Mouse (Mus musculus) adrenal gland, postnatal 4 days (tissue): ENCODE measurements around the gene Casp7. TPM values are rescaled to one million over a fixed set of nuclear protein-coding genes. Genes with fewer than 3 reads are reported as not detected.

Experiments
- DNase-seq, 2 experiments: peaks; one replicate each; pipeline ENCODE4 v3.0.0; 2021 to 2022; ENCODE audit warnings: low spot score in 2 of 2, mixed read lengths in 2 of 2
- total RNA-seq, 2 experiments: library from RNA; stranded (reverse); gene quantifications; 2 replicates each; pipeline ENCODE4 v1.2.3; 2021

The Casp7 gene
- total RNA-seq, 2 experiments from 2014 or later, result 22.9 to 25.0 TPM

DNA sequence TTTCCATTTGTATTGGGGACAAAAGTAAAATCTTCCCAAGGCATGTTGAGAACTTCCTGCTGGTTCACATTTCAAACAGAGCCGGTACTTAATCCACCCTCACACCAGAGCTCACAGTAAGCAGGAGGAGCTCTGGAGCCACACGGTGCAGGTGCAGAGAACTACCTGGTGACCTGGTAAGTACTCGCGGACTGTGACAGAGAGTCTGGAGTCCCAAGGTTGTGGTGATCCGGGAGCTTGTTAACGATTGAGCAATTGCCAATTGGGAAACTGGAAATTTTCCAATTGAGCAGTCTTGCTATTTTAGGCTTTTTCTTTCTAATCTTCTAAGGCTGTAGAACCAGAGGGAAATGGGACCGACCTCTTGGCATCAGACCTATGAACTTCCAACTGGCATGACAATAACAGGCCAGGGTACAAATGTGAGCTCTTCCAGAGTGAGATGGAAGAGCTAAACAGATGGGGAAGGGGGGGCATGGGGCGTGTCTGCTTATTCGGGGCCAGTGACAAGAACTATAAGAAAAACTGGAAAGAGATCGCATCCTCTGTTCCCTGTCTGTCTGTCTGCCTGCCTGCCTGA lies 64.7 kb downstream of the Casp7 start, which contains the start of gene Plekhs1:
Gene Plekhs1 (plus strand): TSS at position 119 of the 580 bp plus-strand sequence.
- no peak for DNase-seq

DNA sequence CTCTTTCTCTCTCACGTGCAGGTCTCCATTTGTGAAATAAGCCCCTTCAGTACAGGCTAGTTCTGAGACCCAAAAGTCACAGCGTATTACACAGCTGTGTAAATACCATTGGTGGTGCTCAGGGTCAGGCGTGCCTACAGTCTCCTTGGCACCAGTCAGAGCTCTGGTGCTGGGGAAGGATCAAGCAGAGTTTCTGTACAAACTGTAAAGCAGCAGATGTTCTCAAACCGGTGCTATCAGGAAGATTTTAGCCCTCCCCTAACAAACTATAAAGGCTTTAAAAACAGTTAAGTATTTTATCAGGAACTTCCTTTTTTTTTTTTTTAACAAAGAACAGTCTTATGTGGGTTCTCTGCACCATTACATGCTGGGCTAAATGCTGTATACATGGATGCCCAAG lies 65.9 kb downstream of the Casp7 start:
- DNase-seq, result no peak

DNA sequence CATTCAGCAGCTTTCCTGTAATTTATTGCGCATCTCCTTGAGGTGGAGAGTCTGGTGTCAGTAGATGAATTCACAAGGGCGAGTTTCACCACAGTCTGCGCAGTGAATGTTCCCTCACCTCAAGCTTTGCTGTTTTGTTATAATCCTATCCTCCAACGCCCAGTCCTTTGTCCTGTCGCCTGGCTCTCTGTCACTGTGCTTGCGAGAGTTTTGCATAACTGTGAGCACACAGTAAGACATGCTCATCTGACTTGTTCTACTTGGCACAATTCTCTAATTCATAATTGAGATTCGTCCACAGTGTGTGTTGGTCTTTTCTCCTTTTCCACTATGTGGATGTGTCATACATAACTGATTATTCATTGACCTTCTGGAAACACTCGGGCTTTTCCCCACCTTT lies 69.6 kb downstream of the Casp7 start:
- no peak for DNase-seq

DNA sequence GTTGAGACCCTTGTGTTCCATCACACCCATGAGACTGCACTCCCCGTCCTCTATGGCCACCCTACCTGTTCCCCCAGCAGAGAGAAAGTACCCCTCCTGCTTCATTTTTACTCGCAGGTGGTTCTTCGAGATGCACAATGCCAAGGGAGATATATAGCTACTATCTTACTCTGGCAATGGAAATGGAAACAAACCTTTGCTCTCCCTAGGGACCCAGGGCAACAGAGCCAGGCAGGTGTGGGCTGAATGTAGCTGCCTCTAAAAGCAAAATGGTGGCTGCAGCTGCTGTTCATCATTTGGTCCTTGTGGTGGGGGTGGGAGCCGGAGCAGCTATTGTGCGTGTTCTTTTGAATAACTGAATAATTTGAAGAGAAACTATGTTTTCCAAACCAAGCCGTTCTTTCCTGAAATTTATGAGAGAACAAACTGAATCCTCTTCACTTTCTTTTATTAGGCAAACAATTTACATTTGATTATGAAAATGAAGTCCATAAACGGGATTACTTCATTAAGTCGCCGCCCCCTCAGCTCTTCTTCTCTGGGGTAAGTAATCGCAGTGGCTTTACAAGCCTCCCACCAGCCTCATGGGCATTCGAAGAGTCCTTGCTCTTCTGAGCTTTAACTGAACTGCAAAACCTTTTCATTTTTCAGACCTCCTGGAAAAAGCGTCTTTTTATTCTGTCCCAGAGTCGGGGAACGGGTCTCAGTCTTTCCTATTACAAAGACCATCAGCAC lies 73.5 kb downstream of the Casp7 start:
- DNase-seq, result no peak

DNA sequence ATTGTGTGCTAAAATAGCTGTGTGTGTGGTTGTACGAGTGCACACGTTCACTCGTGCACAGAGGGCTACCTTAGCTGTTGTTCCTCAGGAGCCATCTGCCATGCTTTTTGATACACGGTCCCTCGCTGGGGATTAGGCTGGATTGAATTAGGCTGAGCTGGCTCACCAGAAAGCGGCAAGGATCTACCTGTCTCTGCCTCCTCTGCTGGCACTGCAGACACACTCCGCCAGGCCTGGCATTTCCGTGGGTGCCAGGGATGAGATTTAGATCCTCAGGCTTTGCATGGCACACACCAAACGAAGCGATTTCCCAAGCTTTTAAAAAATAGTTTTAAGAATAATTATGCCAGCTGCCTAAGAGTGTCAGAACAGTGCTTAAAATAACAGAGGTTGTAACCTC lies 75.0 kb downstream of the Casp7 start:
- DNase-seq, result no peak

DNA sequence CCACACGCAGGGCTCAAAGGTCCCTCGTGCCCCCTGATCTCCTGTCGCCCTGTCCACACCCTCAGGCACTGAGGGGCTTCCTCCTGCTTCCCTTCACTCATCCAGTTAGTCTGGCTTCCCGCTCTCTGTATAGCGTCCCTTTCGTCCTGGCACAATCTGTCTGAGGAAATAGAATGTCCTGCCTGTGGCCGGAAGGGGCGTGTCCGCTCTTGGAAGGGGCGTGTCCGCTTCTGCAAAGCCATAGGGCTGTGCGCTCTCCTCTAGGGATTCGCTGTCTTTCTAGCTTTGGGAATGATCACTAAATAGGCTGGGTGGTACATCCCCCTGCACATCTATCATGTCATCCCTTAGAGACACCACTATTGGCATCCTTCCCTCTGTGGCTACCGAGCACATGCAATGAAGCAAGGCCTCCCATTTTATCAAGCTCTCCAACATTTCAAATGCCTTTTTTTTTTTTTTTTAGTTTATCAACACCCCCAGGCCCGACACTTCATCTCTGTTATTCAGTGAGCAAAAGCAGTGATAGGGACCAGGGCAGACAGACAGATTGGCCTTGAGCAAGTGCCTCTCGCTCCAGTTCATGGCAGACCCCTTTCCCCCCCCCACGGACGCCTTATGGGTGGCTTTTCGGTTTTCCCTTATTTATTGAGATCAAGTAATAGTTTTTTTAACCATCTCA lies 78.1 kb downstream of the Casp7 start:
- DNase-seq, result no peak

DNA sequence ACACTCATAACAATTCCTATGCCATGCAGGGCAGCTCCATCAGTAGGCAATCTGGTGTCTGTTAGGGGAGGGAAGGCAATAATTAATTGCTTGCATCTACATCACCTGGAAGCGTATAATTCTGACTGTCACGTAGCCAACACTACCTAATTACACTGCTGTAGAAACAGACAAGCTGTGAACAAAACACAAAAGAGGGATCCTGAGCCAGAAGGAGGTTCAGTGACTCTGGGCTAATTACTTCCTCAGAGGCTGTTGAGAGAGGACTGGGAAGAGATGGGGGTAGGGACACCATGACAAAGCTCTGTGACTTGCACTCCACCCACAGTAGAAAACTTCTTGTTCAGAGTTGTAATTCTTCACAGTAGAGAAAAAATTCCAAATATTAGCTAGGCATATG lies 79.6 kb downstream of the Casp7 start:
- DNase-seq, result no peak

DNA sequence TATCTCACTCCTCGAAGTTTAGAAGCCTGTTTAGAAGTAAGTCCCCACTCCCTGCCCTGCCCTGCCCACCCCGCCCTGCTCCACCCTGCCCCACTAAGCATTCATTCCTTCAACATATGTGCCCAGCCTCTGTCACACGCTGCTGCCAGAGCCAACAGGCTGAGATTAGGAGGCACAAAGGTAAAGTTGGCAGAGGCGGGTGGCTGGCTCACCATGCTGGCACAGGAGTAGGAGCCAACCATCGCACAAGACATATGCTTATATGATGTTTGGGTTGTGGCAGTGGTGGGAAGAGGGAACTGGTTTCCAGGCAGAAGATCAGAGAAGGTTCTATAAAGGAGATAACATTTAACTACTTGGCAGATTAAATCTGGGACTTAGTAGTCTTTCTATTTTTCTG lies 80.3 kb downstream of the Casp7 start:
- DNase-seq, result no peak

DNA sequence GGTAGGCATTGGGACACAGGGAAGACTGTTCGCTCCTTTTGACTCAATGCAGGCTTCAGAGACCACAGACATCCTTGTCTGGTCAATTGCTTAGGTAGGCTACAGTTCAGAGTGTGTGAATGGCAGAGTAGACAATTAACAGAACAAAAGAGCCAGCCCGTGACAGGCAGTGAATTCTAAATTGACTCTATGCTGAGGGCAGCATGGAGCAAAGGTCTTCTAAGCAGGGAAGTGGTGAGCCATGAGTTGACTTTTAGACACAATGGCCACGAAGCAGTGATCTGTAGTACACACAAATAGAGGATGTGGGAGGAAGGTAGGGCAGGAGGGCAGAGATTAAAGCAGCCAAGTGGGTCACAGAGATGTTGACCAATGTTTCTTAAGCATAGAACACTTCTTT lies 80.9 kb downstream of the Casp7 start:
- DNase-seq, result no peak

DNA sequence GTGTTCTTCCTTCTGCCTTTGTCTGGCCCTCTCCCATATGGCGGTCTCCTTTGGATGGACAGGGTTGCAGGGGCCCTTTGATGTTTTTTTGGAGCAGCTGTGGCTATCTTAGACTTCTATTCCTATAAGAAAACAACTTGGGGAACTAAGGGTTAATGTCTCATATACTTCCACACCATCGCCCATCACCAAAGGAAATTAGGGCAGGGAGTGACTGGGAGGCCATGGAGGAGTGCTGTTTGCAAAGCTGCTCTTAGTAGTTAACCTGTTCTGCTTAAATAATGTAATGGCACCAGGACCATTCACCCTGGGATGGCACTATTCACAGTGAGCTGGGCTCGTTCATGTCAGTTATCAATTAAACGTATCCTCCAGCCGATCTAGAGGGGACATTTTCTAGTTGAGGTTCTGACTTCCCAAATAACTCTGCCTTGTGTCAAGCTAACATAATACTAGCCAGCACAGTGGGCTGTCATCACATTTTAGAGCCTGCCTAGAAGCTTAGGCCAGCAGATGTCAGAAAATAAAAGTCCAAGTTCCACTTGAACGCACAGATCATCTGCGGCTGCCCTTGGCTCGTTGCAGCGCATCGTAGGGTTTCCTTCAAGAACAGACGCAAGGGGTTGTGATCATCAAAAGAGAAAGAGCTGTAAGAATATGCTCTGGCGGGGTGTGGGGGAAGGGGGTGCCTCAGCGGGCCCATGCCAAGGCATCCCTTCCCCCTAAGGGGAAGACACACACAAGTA lies 87.9 kb downstream of the Casp7 start:
- DNase-seq, result no peak

DNA sequence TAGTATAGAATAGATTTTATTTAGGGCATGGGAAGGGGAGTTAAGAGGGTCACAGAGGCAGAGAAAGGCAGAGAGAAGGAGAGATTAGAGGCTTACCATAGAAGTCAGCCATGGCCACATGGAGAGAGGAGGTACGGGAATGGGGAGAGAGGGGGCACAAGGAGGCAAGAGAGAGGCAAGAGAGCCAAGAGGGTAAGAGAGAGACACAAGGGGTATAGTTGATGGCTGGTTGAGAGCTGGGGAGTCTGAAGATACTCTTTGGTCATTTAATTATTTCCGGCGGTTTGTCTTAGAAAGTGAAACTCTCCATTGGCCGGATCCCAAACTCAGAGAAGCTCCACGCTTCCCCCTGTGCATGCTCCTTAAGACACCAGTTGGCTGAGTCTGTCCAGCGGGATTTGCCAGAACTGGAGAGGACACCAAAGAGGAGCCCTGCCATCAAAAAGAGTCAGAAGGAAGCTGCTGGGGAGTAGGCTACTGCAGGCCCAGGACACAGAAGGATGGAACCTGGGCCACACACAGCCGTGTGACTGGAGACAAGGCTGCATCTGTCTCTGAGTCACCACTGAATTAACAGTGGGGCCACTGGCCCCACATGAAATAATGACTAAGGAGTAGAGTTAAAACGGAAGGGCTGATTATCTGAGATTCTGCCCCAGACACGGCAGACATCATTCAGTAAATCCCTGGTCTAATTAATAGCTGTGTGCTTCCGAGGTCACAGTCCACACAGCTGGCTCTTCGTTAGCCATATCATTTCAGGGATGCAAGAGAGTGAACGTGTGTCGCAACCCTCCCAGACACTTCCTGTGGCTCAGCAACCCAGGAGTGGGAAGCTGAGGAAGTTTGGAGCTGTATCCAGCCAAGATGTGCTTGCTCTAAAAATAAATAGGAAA lies 88.7 kb downstream of the Casp7 start:
- no peak for DNase-seq

DNA sequence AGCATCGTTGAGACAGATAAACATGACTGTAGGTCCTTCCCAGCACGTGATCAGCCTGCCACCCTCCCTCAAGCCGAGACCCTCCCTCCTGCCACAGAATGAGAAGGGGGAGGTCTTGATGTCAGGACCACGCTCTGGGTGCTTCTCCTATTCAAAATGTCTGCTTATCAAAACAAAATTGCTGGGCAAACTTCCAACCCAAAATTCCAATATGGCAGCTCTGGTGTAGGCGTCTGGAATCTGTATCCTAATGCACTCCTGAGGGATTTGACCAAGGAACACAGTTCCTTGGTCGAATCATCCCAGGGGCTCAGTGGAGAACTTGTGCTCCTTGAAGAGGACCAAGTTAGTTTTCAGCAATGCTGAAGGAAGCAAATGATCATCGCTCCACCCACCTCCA lies 90.0 kb downstream of the Casp7 start:
- no peak for DNase-seq

DNA sequence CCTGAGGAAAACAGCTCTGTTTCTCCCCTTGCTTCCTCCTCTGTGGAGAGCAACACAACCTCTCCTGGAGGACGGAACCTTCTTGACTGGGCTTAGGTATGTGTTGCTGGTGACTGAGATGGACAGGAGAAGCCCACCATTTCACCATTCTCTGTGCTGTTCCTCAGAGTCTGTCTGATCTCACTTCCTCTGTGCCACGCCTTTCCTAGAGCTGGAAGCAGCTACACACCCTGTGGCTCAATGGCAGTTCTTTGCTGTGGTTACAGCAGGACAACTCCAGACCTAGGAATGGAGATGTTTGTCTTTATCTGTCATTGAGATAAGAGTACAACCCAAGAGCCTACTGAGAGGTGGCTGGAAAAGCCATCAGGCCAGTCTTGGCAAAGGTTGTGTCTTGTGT lies 90.4 kb downstream of the Casp7 start:
- DNase-seq, result no peak

DNA sequence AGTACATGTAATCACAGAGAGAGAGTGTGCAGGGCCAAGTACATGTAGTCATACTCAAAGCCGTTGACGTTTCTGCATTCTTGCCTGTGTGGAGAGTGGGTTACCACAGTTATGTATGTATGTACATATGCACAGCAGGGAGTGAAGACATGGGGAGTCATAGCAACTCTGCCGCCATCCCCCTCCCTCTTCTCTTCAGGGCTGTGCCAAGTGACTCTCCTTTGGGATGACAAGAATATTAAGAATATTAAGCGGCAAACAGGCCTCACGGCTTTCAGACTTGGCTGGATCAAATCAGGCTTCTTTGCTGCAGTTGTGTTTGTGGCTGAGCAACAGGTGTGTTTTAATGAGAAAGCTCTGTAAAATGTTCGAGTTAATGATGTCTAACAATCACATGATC lies 92.7 kb downstream of the Casp7 start:
- no peak for DNase-seq

Other genes starting within 250 kb of the Casp7 start
- 1 to 10 TPM; 5.4 to 9.1 TPM for gene Habp2, start 110.0 kb upstream of the Casp7 start, total RNA-seq
- 10 to 100 TPM in 1 of 2 experiments, 1 to 10 TPM in 1; 3.7 to 12.2 TPM for gene Nrap, start 7.1 kb upstream of the Casp7 start, total RNA-seq
- gene Plekhs1, start 64.5 kb downstream of the Casp7 start, total RNA-seq, result 1 to 10 TPM in 1 of 2 experiments, under 1 TPM in 1; 0.70 to 1.5 TPM
- 10 to 100 TPM; 17.2 to 19.0 TPM for gene Dclre1a, start 151.1 kb downstream of the Casp7 start, total RNA-seq
- gene Nhlrc2, start 151.1 kb downstream of the Casp7 start, total RNA-seq, result 10 to 100 TPM; 24.0 to 25.5 TPM